Mouse (Mus musculus): ENCODE measurements around the gene 4930564D02Rik. TPM values are rescaled to one million over a fixed set of nuclear protein-coding genes. Genes with fewer than 3 reads are reported as not detected.
A peak's percentile ranks its signal among the peaks of the same experiment; 100 is the strongest.

Gene 4930564D02Rik
- polyA plus RNA-seq, 1 experiment: not detected

- H3ac ChIP-seq (ENCODE audit: control insufficient read depth, insufficient read length): no peak overlapping the region
- H3K27me3 ChIP-seq (ENCODE audit: control insufficient read depth, insufficient read depth, insufficient read length): no peaks in the 10 kb centered on the region
- H3K36me3 ChIP-seq (ENCODE audit: control insufficient read depth, insufficient read depth): no peaks in the 10 kb centered on the region
- no peak overlapping the region for H3K4me3 ChIP-seq
- H3K79me2 ChIP-seq (ENCODE audit: control insufficient read depth, insufficient read depth): peaks cover 77% of the 10 kb centered on the region
- TF ChIP-seq MYOD1 (IDR thresholded peaks at IDR 0.05; ENCODE audit: control insufficient read depth in 1 of 3, insufficient read length in 2 of 3, low read depth in 2 of 3): no peak
- TF ChIP-seq POLR2A (IDR thresholded peaks at IDR 0.05; ENCODE audit: insufficient read length, low read depth): no peak
- no peak for TF ChIP-seq SRF (IDR thresholded peaks at IDR 0.05; ENCODE audit: control insufficient read depth, insufficient read length, low read depth)
- TF ChIP-seq MAX (IDR thresholded peaks at IDR 0.05; ENCODE audit: low read depth): no peak
- no peak for TF ChIP-seq POLR2AphosphoS2 (IDR thresholded peaks at IDR 0.05; ENCODE audit: insufficient read length, low read depth)
- no peak overlapping the region for H3K4me2 ChIP-seq (ENCODE audit: low read depth)
Observed at GRCm38 (mm10) chr3:105049848-105050247, 16.8 kb upstream of the 4930564D02Rik start.

DNA sequence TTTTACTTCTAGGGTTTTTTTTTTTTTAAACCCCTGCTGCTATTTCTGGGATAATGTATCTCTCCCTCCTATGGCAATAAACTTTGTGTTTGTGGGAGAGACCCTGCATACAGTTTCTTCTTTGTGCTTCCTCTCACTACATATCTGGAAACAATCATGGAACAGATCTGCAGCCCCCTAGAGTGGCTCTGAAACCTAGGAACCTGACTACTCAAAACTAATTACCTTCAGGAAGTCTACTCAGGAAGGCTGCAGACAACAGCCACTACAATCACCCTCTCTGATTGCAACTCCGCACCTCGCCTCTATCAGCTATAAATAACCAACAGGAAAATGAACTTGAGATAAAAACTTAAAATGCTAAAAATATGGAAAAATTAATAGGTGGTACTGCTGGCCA lies 15.5 kb upstream of the 4930564D02Rik start:
- Histone ChIP-seq H3ac (ENCODE audit: control insufficient read depth, insufficient read length) (no peak overlapping the region), H3K79me2 (ENCODE audit: control insufficient read depth, insufficient read depth) (peaks cover 65% of the 10 kb centered on the region), H3K27me3 (ENCODE audit: control insufficient read depth, insufficient read depth, insufficient read length) (no peaks in the 10 kb centered on the region), H3K4me3 (peak overlapping the region; percentile 82), H3K36me3 (ENCODE audit: control insufficient read depth, insufficient read depth) (no peaks in the 10 kb centered on the region), H3K4me2 (ENCODE audit: low read depth) (peak overlapping the region; percentile 87)
- TF ChIP-seq MYOD1 (IDR thresholded peaks at IDR 0.05; ENCODE audit: control insufficient read depth in 1 of 3, insufficient read length in 2 of 3, low read depth in 2 of 3) (no peak), E2F4 (IDR thresholded peaks at IDR 0.05; ENCODE audit: insufficient read depth) (no peak), REST (IDR thresholded peaks at IDR 0.05; ENCODE audit: insufficient read depth, insufficient read length) (no peak), MAX (IDR thresholded peaks at IDR 0.05; ENCODE audit: low read depth) (no peak), POLR2AphosphoS2 (IDR thresholded peaks at IDR 0.05; ENCODE audit: insufficient read length, low read depth) (no peak), POLR2A (IDR thresholded peaks at IDR 0.05; ENCODE audit: insufficient read length, low read depth) (no peak), USF1 (IDR thresholded peaks at IDR 0.05; ENCODE audit: low read depth) (no peak), TCF3 (IDR thresholded peaks at IDR 0.05; ENCODE audit: insufficient read length, low read depth) (no peak), CEBPB (IDR thresholded peaks at IDR 0.05; ENCODE audit: insufficient read depth, poor library complexity, severe bottlenecking) (no peak), TCF12 (IDR thresholded peaks at IDR 0.05; ENCODE audit: insufficient read depth, poor library complexity, severe bottlenecking) (no peak), SRF (IDR thresholded peaks at IDR 0.05; ENCODE audit: control insufficient read depth, insufficient read length, low read depth) (no peak), MYOG (IDR thresholded peaks at IDR 0.05; ENCODE audit: control insufficient read depth in 1 of 3, insufficient read depth in 1 of 3, insufficient read length in 2 of 3, low read depth in 2 of 3) (no peak)

GRCm38 (mm10) chr3:105052171-105052936 lies 14.3 kb upstream of the 4930564D02Rik start:
- Histone ChIP-seq H3K4me3 (peak overlapping the region; percentile 82), H3K27me3 (ENCODE audit: control insufficient read depth, insufficient read depth, insufficient read length) (no peaks in the 10 kb centered on the region), H3K4me2 (ENCODE audit: low read depth) (peak overlapping the region; percentile 87), H3K79me2 (ENCODE audit: control insufficient read depth, insufficient read depth) (peaks cover 52% of the 10 kb centered on the region), H3ac (ENCODE audit: control insufficient read depth, insufficient read length) (peak overlapping the region; percentile 63), H3K36me3 (ENCODE audit: control insufficient read depth, insufficient read depth) (no peaks in the 10 kb centered on the region)
- peak; percentile 61 for TF ChIP-seq POLR2A (IDR thresholded peaks at IDR 0.05; ENCODE audit: insufficient read length, low read depth)
- TF ChIP-seq MYOG (IDR thresholded peaks at IDR 0.05; ENCODE audit: control insufficient read depth in 1 of 3, insufficient read depth in 1 of 3, insufficient read length in 2 of 3, low read depth in 2 of 3): no peak

GRCm38 (mm10) chr3:105052937-105053697 lies 13.5 kb upstream of the 4930564D02Rik start, which contains the start of gene Cttnbp2nl:
Gene Cttnbp2nl (minus strand): TSS chr3:105053146.
- Histone ChIP-seq H3K4me3 (peak within 1 kb of the TSS; percentile 82), H3K79me2 (ENCODE audit: control insufficient read depth, insufficient read depth) (peaks cover 45% of the 10 kb centered on the region), H3K4me2 (ENCODE audit: low read depth) (peak within 1 kb of the TSS; percentile 95), H3K27me3 (ENCODE audit: control insufficient read depth, insufficient read depth, insufficient read length) (no peaks in the 10 kb centered on the region), H3K36me3 (ENCODE audit: control insufficient read depth, insufficient read depth) (no peaks in the 10 kb centered on the region), H3ac (ENCODE audit: control insufficient read depth, insufficient read length) (peak within 1 kb of the TSS; percentile 63)
- TF ChIP-seq POLR2A (IDR thresholded peaks at IDR 0.05; ENCODE audit: insufficient read length, low read depth) (peak; percentile 59), MYOG (IDR thresholded peaks at IDR 0.05; ENCODE audit: control insufficient read depth in 1 of 3, insufficient read depth in 1 of 3, insufficient read length in 2 of 3, low read depth in 2 of 3) (no peak), POLR2AphosphoS2 (IDR thresholded peaks at IDR 0.05; ENCODE audit: insufficient read length, low read depth) (peak; percentile 18), SRF (IDR thresholded peaks at IDR 0.05; ENCODE audit: control insufficient read depth, insufficient read length, low read depth) (peak; percentile 32), TCF12 (IDR thresholded peaks at IDR 0.05; ENCODE audit: insufficient read depth, poor library complexity, severe bottlenecking) (no peak)

DNA sequence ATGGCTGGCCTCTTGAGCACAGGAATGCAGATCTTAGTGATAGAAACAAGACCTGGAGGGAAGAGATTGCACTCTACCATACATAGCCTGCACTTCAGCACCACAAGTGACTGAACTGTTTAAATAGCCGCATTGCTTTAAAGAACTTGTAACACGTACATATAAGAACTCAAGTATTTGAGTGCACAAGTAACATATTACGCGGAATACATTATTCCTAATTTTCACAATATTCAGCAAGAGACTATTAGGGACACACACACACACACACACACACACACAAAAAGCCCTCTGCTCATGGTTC lies 13.0 kb upstream of the 4930564D02Rik start:
- H3K4me2 ChIP-seq (ENCODE audit: low read depth): peak overlapping the region; percentile 95
- peaks cover 39% of the 10 kb centered on the region for H3K79me2 ChIP-seq (ENCODE audit: control insufficient read depth, insufficient read depth)
- no peaks in the 10 kb centered on the region for H3K27me3 ChIP-seq (ENCODE audit: control insufficient read depth, insufficient read depth, insufficient read length)
- H3K36me3 ChIP-seq (ENCODE audit: control insufficient read depth, insufficient read depth): no peaks in the 10 kb centered on the region
- TF ChIP-seq SRF (IDR thresholded peaks at IDR 0.05; ENCODE audit: control insufficient read depth, insufficient read length, low read depth) (no peak), MYOG (IDR thresholded peaks at IDR 0.05; ENCODE audit: control insufficient read depth in 1 of 3, insufficient read depth in 1 of 3, insufficient read length in 2 of 3, low read depth in 2 of 3) (no peak), CEBPB (IDR thresholded peaks at IDR 0.05; ENCODE audit: insufficient read depth, poor library complexity, severe bottlenecking) (no peak), TCF3 (IDR thresholded peaks at IDR 0.05; ENCODE audit: insufficient read length, low read depth) (no peak), E2F4 (IDR thresholded peaks at IDR 0.05; ENCODE audit: insufficient read depth) (no peak), MYOD1 (IDR thresholded peaks at IDR 0.05; ENCODE audit: control insufficient read depth in 1 of 3, insufficient read length in 2 of 3, low read depth in 2 of 3) (no peak), POLR2A (IDR thresholded peaks at IDR 0.05; ENCODE audit: insufficient read length, low read depth) (no peak), USF1 (IDR thresholded peaks at IDR 0.05; ENCODE audit: low read depth) (no peak), REST (IDR thresholded peaks at IDR 0.05; ENCODE audit: insufficient read depth, insufficient read length) (no peak), POLR2AphosphoS2 (IDR thresholded peaks at IDR 0.05; ENCODE audit: insufficient read length, low read depth) (no peak), MAX (IDR thresholded peaks at IDR 0.05; ENCODE audit: low read depth) (no peak), TCF12 (IDR thresholded peaks at IDR 0.05; ENCODE audit: insufficient read depth, poor library complexity, severe bottlenecking) (no peak)
- peak overlapping the region; percentile 82 for H3K4me3 ChIP-seq
- H3ac ChIP-seq (ENCODE audit: control insufficient read depth, insufficient read length): peak overlapping the region; percentile 63

Data from myocyte (in vitro differentiated cells).